Mouse (Mus musculus) mouse trophoblast stem cell (cell line): Measurements from ENCODE around the gene Grin2c.

Experiments used
- in situ Hi-C, 2 experiments: fragments of 300-500 bp; cut with MseI, MboI; formaldehyde crosslinking; loops; 2 replicates in 1 of 2; 3 replicates in 1 of 2; pipeline ENCODE4 v1.15.1; 2025

The Grin2c gene

DNA sequence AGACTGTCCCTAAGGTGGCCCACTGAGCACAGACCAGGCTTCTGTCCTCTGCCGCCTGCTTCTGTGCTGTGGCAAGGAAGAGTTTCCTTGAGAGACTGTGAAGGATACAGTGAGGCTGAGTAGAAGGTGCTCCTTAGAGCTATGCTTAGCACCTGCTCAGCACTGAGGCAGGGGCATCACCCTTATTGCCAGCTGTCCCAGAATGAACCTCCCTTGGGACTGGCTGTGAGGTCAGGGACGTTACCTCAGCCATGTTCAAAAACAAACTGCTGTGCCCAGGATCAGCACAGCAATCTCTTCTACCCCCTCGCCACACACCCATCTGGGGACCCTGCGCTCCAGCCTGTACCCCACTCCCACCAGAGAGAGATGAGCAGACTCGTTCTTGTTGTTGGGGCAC, 34.2 kb downstream of the Grin2c start:
- in situ Hi-C loops: no loop called here

DNA sequence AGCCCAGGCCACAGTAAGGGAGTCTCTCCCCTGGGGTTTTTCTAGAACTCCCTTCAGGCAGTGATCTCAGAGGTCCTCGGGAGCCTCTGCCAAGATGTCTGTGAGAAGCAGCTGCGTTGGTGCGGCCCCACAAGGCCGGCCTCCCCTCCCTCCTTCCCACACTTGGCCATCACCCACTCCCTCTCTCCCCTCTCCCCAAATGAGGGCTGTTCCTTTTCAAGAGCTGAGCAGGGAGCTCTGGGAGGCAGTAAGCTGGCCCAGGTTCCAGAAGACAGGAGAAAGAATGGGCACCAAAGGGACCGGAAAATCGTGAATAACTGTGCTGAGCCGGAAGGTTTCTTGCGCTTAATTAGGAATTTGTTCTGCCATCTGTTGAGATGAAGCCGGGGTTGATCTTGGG, 35.1 kb downstream of the Grin2c start:
- in situ Hi-C loops: no loop called here

- in situ Hi-C loops: no loop called here
These were observed 35.7 kb downstream of the Grin2c start for GRCm38 (mm10) chr11:115231168-115231915.

DNA sequence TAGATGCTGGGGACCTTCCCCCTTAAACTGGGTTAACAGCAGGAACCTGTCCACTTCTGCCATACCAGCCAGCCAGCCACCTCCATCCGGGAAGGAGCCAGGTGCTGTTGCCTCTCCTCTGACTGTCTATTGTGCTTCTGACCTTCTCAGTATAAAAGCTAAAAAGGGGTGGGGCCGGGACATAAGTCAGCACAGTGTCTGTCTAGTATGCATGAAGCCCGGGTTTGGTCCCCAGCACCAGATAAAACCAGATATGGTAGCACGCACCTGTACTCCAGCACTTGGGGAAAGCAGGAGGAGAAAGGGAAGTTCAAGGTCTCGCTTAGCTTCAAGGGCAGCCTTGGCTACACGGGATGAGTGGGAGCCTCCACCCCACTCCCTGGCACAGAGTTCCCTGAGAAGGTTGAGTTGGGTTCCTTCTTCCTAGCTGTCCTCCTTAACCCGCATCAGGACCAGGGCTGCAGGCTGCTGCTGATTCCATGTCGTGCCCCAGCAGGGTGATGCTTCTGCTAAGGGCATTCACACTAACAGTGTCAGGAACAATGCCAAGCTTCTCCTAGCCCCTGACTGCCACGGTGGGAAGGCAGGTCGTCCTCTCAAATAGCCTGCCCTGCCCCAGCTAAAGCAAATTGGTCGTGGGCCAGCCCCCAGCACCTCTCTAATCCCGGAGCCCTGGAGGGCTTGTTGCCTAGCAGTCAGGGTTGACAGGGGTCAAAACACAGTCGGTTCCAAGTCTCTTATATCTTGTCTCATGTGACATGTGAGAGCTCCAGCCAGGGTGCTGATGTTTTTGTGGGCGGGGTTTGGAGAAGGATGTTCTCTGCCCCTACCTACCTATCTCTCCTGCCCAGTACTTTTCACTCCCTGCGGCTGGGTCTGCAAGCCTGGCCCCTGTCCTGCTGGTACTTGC, 37.8 kb downstream of the Grin2c start:
- in situ Hi-C loops: no loop called here

DNA sequence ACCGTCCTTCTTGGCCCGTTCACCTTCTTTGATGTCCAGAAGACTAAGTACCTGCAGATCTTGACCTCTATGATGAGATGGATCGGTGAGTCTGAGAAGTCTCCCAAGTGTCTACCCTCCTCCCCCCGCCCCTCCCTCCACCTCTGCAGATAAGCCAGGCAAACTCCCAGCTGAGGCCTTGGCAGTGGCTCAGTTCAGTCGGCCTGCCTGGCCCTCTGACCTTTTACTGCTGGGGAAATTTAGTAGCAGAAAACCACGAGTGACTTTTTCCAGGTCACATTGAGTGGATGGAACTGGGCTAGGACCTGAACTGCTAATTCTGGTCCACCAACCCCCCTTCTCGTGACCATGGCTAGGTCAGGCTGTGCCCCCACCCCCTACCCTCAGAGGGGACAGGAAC, 38.6 kb downstream of the Grin2c start:
- in situ Hi-C loops: no loop called here

GRCm38 (mm10) chr11:115227640-115228039, 39.4 kb downstream of the Grin2c start:
- in situ Hi-C loops: no loop called here

DNA sequence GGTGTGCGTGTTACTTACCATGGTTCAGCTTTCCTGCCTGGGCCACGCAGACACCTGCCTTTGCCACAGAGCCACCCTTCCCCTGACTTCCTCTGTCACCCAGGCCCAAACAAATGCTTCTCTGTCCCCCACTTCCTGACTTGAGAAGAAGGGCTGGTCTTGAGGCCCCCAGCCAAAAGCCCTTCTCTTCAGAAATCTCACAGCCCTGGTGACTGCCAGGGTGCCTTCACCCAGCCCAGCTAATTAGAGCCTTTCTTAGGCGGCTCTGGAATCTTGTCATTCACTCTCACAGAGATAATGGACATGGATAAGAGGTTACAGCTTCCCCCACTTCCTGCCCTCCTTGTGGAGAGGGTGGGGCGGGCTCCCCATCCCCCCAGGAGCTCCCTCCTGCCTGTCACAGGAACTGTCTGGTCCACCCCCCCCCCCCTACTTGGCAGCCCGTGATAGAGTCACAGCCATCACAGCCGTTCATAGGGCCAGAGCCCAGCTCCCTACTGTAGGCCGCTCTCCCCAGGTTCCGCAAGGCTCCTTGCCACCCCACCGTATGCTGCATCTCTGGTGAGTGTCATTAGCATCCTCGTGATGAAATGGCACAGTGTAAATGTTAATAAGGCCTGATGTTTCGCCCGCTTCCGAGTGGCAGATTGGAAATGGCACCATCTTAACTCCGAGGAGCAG, 40.1 kb downstream of the Grin2c start:
- in situ Hi-C loops: no loop called here

- in situ Hi-C loops: no loop called here
These were observed 41.7 kb downstream of the Grin2c start for GRCm38 (mm10) chr11:115225301-115225700.

DNA sequence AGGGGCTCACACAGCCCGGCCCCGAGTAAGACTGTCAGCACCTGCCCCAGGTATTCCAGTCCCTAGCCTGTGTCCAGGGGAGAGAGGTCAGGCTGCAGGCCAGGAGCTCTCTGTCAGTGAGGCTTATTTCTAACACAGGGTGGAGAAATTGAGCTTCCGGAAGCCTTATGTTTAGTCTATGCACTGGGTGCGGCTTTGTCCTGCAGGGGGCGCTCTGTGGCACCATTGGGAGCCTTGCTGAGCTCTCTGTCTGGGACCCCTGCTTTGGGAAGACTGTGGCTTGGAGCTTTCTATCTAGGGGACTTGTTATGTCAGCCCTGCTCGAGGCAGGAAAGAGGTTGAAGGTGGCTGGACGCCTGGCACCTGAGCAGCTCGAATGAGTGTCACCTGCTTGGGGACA, 42.2 kb downstream of the Grin2c start:
- in situ Hi-C loops: no loop called here

- in situ Hi-C loops: no loop called here
These were observed 43.2 kb downstream of the Grin2c start for GRCm38 (mm10) chr11:115223877-115224276.

GRCm38 (mm10) chr11:115223451-115223850, 43.6 kb downstream of the Grin2c start:
- in situ Hi-C loops: no loop called here

- in situ Hi-C loops: no loop called here
These were observed 44.5 kb downstream of the Grin2c start for GRCm38 (mm10) chr11:115222570-115222969.

GRCm38 (mm10) chr11:115222077-115222476, 45.0 kb downstream of the Grin2c start:
- in situ Hi-C loops: no loop called here

GRCm38 (mm10) chr11:115219685-115220084, 47.4 kb downstream of the Grin2c start:
- in situ Hi-C loops: no loop called here

GRCm38 (mm10) chr11:115219263-115219662, 47.8 kb downstream of the Grin2c start:
- in situ Hi-C loops: no loop called here

GRCm38 (mm10) chr11:115217439-115218410, 49.3 kb downstream of the Grin2c start:
- in situ Hi-C loops: no loop called here

- in situ Hi-C loops: no loop called here
These were observed 51.9 kb downstream of the Grin2c start for GRCm38 (mm10) chr11:115215123-115215522.

DNA sequence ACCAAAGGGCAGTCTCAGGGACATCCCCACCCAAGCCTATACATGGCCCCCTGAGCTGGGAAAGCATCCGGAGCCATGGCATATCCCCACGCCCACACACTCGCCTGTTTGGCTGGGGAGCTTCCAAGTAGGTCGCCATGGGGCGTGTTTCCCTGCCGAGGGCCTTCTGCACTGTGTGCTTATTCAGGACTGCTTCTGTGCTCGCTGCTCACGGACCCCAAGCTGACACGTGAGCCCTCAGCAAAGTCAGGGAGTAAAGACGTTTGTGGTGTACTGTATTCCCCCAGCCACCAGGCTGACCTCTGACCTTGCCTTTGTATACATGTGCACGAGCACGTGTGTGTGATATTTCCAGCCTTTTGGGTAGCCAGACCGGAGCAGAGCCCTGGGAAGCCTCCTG, 54.9 kb downstream of the Grin2c start:
- in situ Hi-C loops: no loop called here

- in situ Hi-C loops: loop anchor here in 1 of 2 experiments (5.0 kb wide), 1 partner anchor 52 kb away; no protein-coding TSS in a partner anchor
These were observed 57.1 kb downstream of the Grin2c start for GRCm38 (mm10) chr11:115209958-115210357.

DNA sequence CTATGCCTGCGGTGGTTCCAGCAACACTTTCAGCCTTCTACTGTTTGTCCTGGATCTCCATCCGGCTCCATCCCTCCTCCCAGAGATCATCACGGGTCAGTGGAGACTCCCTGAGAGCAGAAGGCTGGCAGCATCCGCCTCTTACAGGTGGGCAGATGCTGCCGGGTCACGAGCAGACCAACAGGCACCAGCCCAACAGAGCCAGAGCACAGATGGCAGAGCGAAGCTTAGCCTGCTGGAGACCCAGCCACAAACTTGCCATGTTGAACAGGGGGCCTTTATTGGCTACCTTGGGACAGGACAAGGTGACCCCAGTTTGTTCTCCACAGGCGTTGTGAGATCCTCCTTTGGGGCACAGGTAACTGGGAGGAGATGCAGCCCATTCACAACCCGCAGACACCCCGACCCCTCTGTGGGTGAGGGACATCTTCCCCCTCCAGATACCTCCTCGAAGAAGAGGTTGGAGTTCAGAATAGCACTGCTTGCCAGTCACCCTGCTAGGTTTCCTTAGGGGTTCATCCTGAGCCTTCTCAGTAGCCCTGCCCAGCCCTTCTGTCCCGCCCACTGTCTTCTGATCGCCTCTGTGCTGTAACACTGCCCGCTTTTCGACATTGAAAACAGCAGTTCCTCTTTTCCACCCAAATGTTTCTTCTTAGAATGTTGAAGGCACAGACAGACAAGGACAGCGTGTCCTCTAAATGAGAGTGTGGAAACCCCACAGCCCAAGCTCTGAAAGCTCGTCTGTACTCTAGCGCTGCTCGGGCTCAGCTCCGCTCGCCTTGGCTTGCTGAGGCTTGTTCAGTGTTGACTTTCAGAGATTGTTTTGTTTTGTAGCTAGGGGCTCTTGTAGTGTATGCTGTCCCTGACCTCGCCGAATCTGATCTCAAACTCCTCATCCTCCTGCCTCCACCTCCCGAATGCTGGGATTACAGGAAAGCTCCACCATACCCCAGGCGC, 58.0 kb downstream of the Grin2c start:
- in situ Hi-C loops: loop anchor here in 1 of 2 experiments (5.0 kb wide), 1 partner anchor 53 kb away; no protein-coding TSS in a partner anchor
